ENCODE assay signal across 13 mouse cellular contexts in genomic region chr10:69720452-69720851, GRCm38 (mm10).
DNase-seq lines count a peak whose midpoint lies in the region; ATAC-seq lines count a peak whose summit lies in the region.
"Had no signal": no experiment of that assay in that cellular context is flagged by ENCODE, and none has a peak within 500 bp of the region (broad histone marks: within the 10 kb centered on the region; RNA-seq: fewer than 3 reads in every experiment).

No protein-coding gene starts in this region.

- H3K9ac ChIP-seq in forebrain, embryonic 16.5 days (replicated peaks; ENCODE audit: low read depth, low read length), result no peak overlapping the region
- H3K9ac ChIP-seq in intestine, embryonic 16.5 days (ENCODE audit: low read depth, low read length), result no peak overlapping the region
- H3K9ac ChIP-seq: embryonic facial prominence, embryonic 15.5 days; limb, embryonic 15.5 days had no signal

- peak overlapping the region; percentile 54 for H3K27ac ChIP-seq in forebrain, embryonic 16.5 days (ENCODE audit: low read length)
- no peak overlapping the region for H3K27ac ChIP-seq in intestine, embryonic 16.5 days (ENCODE audit: low read length)
- H3K27ac ChIP-seq: embryonic facial prominence, embryonic 15.5 days; limb, embryonic 15.5 days had no signal

- H3K4me1 ChIP-seq in megakaryocyte, embryonic 14.5 days, result no peaks in the 10 kb centered on the region
- H3K4me1 ChIP-seq in forebrain, embryonic 16.5 days (replicated peaks; ENCODE audit: control insufficient read depth, insufficient read depth, low read length), result peaks cover 35% of the 10 kb centered on the region
- peaks cover 9% of the 10 kb centered on the region for H3K4me1 ChIP-seq in intestine, embryonic 16.5 days (ENCODE audit: control insufficient read depth, insufficient read depth, low read length)

- no peaks in the 10 kb centered on the region for H3K27me3 ChIP-seq in megakaryocyte, embryonic 14.5 days (replicated peaks)
- no peaks in the 10 kb centered on the region for H3K27me3 ChIP-seq in forebrain, embryonic 16.5 days (replicated peaks; ENCODE audit: control insufficient read depth, insufficient read depth, low read length)
- H3K27me3 ChIP-seq in intestine, embryonic 16.5 days (replicated peaks; ENCODE audit: control insufficient read depth, insufficient read depth, low read length), result no peaks in the 10 kb centered on the region
- H3K27me3 ChIP-seq: embryonic facial prominence, embryonic 15.5 days; limb, embryonic 15.5 days had no signal

- 31% methylated on average over 10 of the region's 10 CpGs for WGBS in forebrain, embryonic 16.5 days
- WGBS in intestine, embryonic 16.5 days, result 74% methylated on average over 10 of the region's 10 CpGs

- peaks cover 47% of the 10 kb centered on the region for H3K9me3 ChIP-seq in megakaryocyte, embryonic 14.5 days
- no peaks in the 10 kb centered on the region for H3K9me3 ChIP-seq in forebrain, embryonic 16.5 days (ENCODE audit: control insufficient read depth, low read length)
- H3K9me3 ChIP-seq in intestine, embryonic 16.5 days (ENCODE audit: control insufficient read depth, low read length), result no peaks in the 10 kb centered on the region
- H3K9me3 ChIP-seq: embryonic facial prominence, embryonic 15.5 days; limb, embryonic 15.5 days had no signal

- H3K36me3 ChIP-seq in megakaryocyte, embryonic 14.5 days (replicated peaks; ENCODE audit: low read length), result no peaks in the 10 kb centered on the region
- no peaks in the 10 kb centered on the region for H3K36me3 ChIP-seq in forebrain, embryonic 16.5 days (ENCODE audit: control insufficient read depth, insufficient read depth)
- no peaks in the 10 kb centered on the region for H3K36me3 ChIP-seq in intestine, embryonic 16.5 days (ENCODE audit: control insufficient read depth, insufficient read depth, low read length)
- H3K36me3 ChIP-seq: embryonic facial prominence, embryonic 15.5 days; limb, embryonic 15.5 days had no signal

- H3K4me3 ChIP-seq in megakaryocyte, embryonic 14.5 days (replicated peaks), result peak overlapping the region; percentile 20
- H3K4me3 ChIP-seq in forebrain, embryonic 16.5 days (replicated peaks; ENCODE audit: low read length), result no peak overlapping the region
- no peak overlapping the region for H3K4me3 ChIP-seq in intestine, embryonic 16.5 days (ENCODE audit: low read length)
- H3K4me3 ChIP-seq: embryonic facial prominence, embryonic 15.5 days; limb, embryonic 15.5 days had no signal

- DNase-seq in kidney, postnatal 36 days, result peak; percentile 21 to 30
- DNase-seq in layer of hippocampus, adult 9-11 months, result no peak
- DNase-seq: heart, postnatal 10 days; thymus, adult 2 months had no signal

- ATAC-seq in megakaryocyte, adult 5-6 weeks (ENCODE audit: poor library complexity, severe bottlenecking), result no peak
- ATAC-seq in forebrain, embryonic 16.5 days, result no peak
- ATAC-seq in megakaryocyte-erythroid progenitor cell, adult 5-6 weeks (replicated peaks; ENCODE audit: low FRiP score, low TSS enrichment, poor library complexity, severe bottlenecking), result no peak
- ATAC-seq in intestine, embryonic 16.5 days, result no peak
- ATAC-seq: activated CD4-positive, CD25-positive, alpha-beta regulatory T cell, adult 4 months; lung, postnatal 0 days had no signal

- H3K4me2 ChIP-seq in forebrain, embryonic 16.5 days (ENCODE audit: low read length), result peak overlapping the region; percentile 4; the same call in 1 of the 2 replicates
- no peak overlapping the region for H3K4me2 ChIP-seq in intestine, embryonic 16.5 days (ENCODE audit: low read depth, low read length)
- H3K4me2 ChIP-seq: embryonic facial prominence, embryonic 15.5 days; limb, embryonic 15.5 days had no signal
